Mouse (Mus musculus) layer of hippocampus, adult 9-10 months (tissue): Measurements from ENCODE around the gene Heph.
"Not testable (repeated sequence)": the region's sequence is repeated elsewhere in the genome, so short reads cannot be mapped to it uniquely, and the experiment has no call there.

Experiments used
- DNase-seq: peaks from one replicate; pipeline ENCODE4 v3.0.0; 2022; ENCODE audit warnings: low spot score

Heph gene

GRCm38 (mm10) chrX:96455149-96455548 is at the start of gene Heph:
Gene Heph (plus strand): TSS chrX:96455359.
- no peak for DNase-seq

GRCm38 (mm10) chrX:96415351-96415750 is 39.8 kb upstream of the Heph start:
- DNase-seq, result not testable (repeated sequence)

GRCm38 (mm10) chrX:96416970-96417369 is 38.2 kb upstream of the Heph start:
- no peak for DNase-seq

- no peak for DNase-seq
Measured at GRCm38 (mm10) chrX:96417733-96418132, 37.4 kb upstream of the Heph start.

DNA sequence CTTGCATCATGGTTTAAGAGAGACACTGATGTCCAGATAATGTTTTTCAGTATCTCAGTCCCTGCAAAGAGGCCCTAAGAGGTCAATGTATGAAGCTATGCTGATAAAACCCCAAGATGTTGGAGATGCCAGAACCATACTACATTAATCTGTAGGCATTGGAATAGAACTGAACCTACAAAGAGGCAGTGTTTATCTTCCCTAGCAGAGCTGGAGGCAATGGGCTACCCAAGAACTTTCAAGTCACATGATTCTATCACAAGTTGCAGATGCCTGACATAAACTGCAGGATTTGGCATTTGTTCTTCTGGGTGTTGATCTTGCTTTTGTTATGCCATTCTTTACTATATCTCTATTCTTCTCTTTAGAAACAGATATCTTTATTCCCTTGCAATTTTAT is 35.8 kb upstream of the Heph start:
- no peak for DNase-seq

- DNase-seq, result no peak
Measured at GRCm38 (mm10) chrX:96456201-96456963, 1.2 kb downstream of the Heph start, which contains the start of gene Hsf3. Gene Hsf3 (minus strand): TSS chrX:96456294.

GRCm38 (mm10) chrX:96501580-96501979 is 46.4 kb downstream of the Heph start:
- no peak for DNase-seq
